Mouse (Mus musculus): ENCODE results near the gene Amn1.

Amn1 gene

DNA sequence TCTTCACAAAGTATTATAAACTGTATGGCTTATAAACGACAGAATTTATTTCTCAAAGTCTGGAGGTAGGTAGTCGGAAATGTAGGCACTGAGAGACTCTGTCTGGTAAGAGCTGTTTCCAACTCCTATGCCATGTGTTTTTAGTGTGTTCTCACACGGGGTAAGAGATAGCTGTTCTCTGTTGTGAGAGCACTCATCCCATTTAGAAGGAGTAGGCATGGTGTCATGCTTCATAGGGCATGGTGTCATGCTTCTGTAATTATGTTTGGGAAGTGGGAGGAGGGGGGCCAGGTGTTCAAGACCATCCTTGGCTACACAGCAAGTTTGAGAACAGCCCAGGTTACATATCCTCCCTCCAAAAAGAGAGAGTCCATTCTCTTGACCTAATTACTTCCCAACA is 80.9 kb downstream of the Amn1 start:
- no peak for DNase-seq (ENCODE audit: low spot score in 2 of 2)
